17 mouse cellular contexts compared by ENCODE assay signal in the genomic region with DNA sequence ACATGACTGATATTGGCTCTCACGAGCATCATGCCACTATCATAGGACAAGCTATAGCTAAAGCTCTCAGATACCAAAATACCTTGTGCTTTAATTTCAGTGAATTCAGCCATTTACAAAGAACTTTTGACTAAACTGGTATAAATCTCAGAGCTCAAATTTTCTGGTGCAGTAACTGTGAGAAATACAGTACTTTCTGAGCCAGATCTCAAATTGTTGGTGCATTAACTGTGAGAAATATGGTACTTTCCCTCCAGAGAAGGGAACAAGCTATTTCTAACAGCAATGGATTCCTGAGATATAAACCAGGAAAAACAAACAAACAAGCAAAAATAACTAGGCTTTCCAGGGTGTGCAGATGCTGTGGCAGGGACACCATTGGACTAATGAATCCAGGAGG.
"Had no signal": no experiment of that assay in that cellular context is flagged by ENCODE, and none has a peak within 500 bp of the region (broad histone marks: within the 10 kb centered on the region; RNA-seq: fewer than 3 reads in every experiment).

No protein-coding gene starts in this region.

- H3K36me3 ChIP-seq: neural tube, embryonic 12.5 days; neural tube, embryonic 13.5 days; neural tube, embryonic 15.5 days; stomach, embryonic 15.5 days had no signal

- H3K27ac ChIP-seq: neural tube, embryonic 12.5 days; neural tube, embryonic 13.5 days; neural tube, embryonic 15.5 days; stomach, embryonic 15.5 days; stomach, postnatal 0 days had no signal

- H3K27me3 ChIP-seq: neural tube, embryonic 12.5 days; neural tube, embryonic 13.5 days; neural tube, embryonic 15.5 days; stomach, embryonic 15.5 days had no signal

- H3K9ac ChIP-seq: neural tube, embryonic 12.5 days; neural tube, embryonic 13.5 days; neural tube, embryonic 15.5 days; stomach, embryonic 15.5 days had no signal

- H3K4me2 ChIP-seq: neural tube, embryonic 12.5 days; neural tube, embryonic 13.5 days; neural tube, embryonic 15.5 days; stomach, embryonic 15.5 days had no signal

- DNase-seq: retina, postnatal 1 day; right cerebral cortex, adult 18-20 months; right cerebral cortex, postnatal 14 days; right cerebral cortex, postnatal 25 days; right cerebral cortex, postnatal 4 days; spleen, adult 18-20 months; thymus, adult 18-20 months; thymus, adult 2 months; thymus, postnatal 14 days; thymus, postnatal 25 days; thymus, postnatal 36 days; thymus, postnatal 4 days had no signal

- H3K4me3 ChIP-seq: neural tube, embryonic 12.5 days; neural tube, embryonic 13.5 days; neural tube, embryonic 15.5 days; stomach, embryonic 15.5 days had no signal

- H3K9me3 ChIP-seq: neural tube, embryonic 12.5 days; neural tube, embryonic 15.5 days; stomach, embryonic 15.5 days had no signal

- H3K4me1 ChIP-seq: neural tube, embryonic 12.5 days; neural tube, embryonic 13.5 days; neural tube, embryonic 15.5 days; stomach, embryonic 15.5 days had no signal
